Mouse (Mus musculus): ENCODE measurements around the gene Gcm2. TPM values are rescaled to one million over a fixed set of nuclear protein-coding genes. Genes with fewer than 3 reads are reported as not detected.

Gene Gcm2
- polyA plus RNA-seq, 1 experiment from 2014 or later: not detected

GRCm38 (mm10) chr13:41103841-41104525 lies 6.9 kb downstream of the Gcm2 start:
- H3K9ac ChIP-seq: no peak overlapping the region
- H3K9me3 ChIP-seq: no peaks in the 10 kb centered on the region
- H3K36me3 ChIP-seq: no peaks in the 10 kb centered on the region
- no peaks in the 10 kb centered on the region for H3K4me1 ChIP-seq (replicated peaks)
- H3K27ac ChIP-seq (replicated peaks): no peak overlapping the region
- 76% methylated on average over 12 of the region's 12 CpGs for WGBS
- no peaks in the 10 kb centered on the region for H3K27me3 ChIP-seq
- H3K4me2 ChIP-seq: no peak overlapping the region
- ATAC-seq (ENCODE audit: low FRiP score, low read depth): no peak
- H3K4me3 ChIP-seq: no peak overlapping the region

- H3K9me3 ChIP-seq: no peaks in the 10 kb centered on the region
- WGBS: 98% methylated on average over 2 of the region's 2 CpGs
- H3K4me3 ChIP-seq: no peak overlapping the region
- H3K9ac ChIP-seq: no peak overlapping the region
- H3K27me3 ChIP-seq: no peaks in the 10 kb centered on the region
- H3K36me3 ChIP-seq: no peaks in the 10 kb centered on the region
- H3K4me2 ChIP-seq: no peak overlapping the region
- ATAC-seq (ENCODE audit: low FRiP score, low read depth): no peak
- H3K27ac ChIP-seq (replicated peaks): no peak overlapping the region
- H3K4me1 ChIP-seq (replicated peaks): no peaks in the 10 kb centered on the region
Measured at GRCm38 (mm10) chr13:41100031-41100430, 10.8 kb downstream of the Gcm2 start.

GRCm38 (mm10) chr13:41098325-41098724 lies 12.5 kb downstream of the Gcm2 start:
- Histone ChIP-seq H3K4me1 (replicated peaks) (no peaks in the 10 kb centered on the region), H3K9ac (no peak overlapping the region)

GRCm38 (mm10) chr13:41097324-41098058 lies 13.3 kb downstream of the Gcm2 start:
- WGBS: 90% methylated on average over 16 of the region's 16 CpGs
- no peak for ATAC-seq (ENCODE audit: low FRiP score, low read depth)

More at GRCm38 (mm10) chr13:41098325-41098724, 12.5 kb downstream of the Gcm2 start:
- H3K27me3 ChIP-seq: no peaks in the 10 kb centered on the region
- 89% methylated on average over 15 of the region's 15 CpGs for WGBS
- H3K36me3 ChIP-seq: no peaks in the 10 kb centered on the region
- no peak overlapping the region for H3K27ac ChIP-seq (replicated peaks)
- H3K9me3 ChIP-seq: no peaks in the 10 kb centered on the region
- no peak for ATAC-seq (ENCODE audit: low FRiP score, low read depth)
- H3K4me2 ChIP-seq: no peak overlapping the region
- no peak overlapping the region for H3K4me3 ChIP-seq

DNA sequence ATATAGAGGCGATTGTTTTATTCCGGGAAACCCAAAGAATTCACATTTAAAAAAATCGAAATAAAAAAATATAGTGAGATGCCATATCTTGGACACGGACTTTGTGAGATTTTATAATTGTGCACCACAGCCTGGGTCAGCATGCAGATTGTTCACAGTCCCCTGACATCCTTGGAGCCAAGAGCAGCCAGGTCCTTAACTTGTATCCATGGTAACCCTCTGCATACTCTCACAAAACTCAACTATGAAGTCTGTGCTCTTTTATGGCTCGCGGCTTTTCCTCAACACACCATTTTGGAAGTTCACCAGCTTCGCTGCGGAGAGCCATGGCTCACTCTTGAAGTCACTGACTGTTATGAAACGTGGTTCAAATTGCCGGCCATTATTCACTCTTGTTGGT lies 16.7 kb downstream of the Gcm2 start:
- Histone ChIP-seq H3K9me3 (no peaks in the 10 kb centered on the region), H3K27ac (replicated peaks) (no peak overlapping the region), H3K4me1 (replicated peaks) (no peaks in the 10 kb centered on the region), H3K36me3 (no peaks in the 10 kb centered on the region), H3K9ac (no peak overlapping the region), H3K27me3 (no peaks in the 10 kb centered on the region), H3K4me2 (no peak overlapping the region), H3K4me3 (no peak overlapping the region)
- WGBS: 66% methylated on average over 10 of the region's 10 CpGs
- ATAC-seq (ENCODE audit: low FRiP score, low read depth): no peak

More at GRCm38 (mm10) chr13:41097324-41098058, 13.3 kb downstream of the Gcm2 start:
- Histone ChIP-seq H3K4me2 (no peak overlapping the region), H3K36me3 (no peaks in the 10 kb centered on the region), H3K27me3 (no peaks in the 10 kb centered on the region), H3K4me3 (no peak overlapping the region), H3K9me3 (no peaks in the 10 kb centered on the region), H3K9ac (no peak overlapping the region), H3K4me1 (replicated peaks) (no peaks in the 10 kb centered on the region), H3K27ac (replicated peaks) (no peak overlapping the region)

- no peak overlapping the region for H3K9ac ChIP-seq
- ATAC-seq (ENCODE audit: low FRiP score, low read depth): no peak
- WGBS: 31% methylated on average over 10 of the region's 10 CpGs
- no peak overlapping the region for H3K4me3 ChIP-seq
- no peak overlapping the region for H3K27ac ChIP-seq (replicated peaks)
- no peaks in the 10 kb centered on the region for H3K9me3 ChIP-seq
- H3K27me3 ChIP-seq: no peaks in the 10 kb centered on the region
- no peaks in the 10 kb centered on the region for H3K36me3 ChIP-seq
- no peaks in the 10 kb centered on the region for H3K4me1 ChIP-seq (replicated peaks)
- peak overlapping the region; percentile 31 for H3K4me2 ChIP-seq
Measured at GRCm38 (mm10) chr13:41091271-41091670, 19.6 kb downstream of the Gcm2 start.

DNA sequence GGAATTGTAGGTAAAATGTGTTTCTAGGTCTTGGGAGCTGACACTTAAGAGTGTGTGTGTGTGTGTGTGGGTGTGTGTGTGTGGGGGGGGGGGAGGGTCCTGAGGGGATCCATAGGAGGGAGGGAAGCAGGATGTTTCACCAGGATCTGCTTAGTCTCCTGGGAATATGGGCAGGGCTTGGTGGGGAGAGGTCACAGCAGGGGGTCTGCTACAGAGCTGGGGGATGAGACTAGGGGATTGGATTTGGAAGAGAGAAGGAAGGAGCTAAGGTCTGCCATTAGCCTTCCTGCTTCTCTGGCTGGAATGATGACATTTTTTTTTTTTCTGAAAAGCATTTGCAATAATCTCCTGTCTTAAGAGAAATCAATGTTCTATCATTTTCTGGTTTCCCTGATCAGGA lies 22.1 kb downstream of the Gcm2 start:
- no peaks in the 10 kb centered on the region for H3K36me3 ChIP-seq
- H3K4me1 ChIP-seq (replicated peaks): no peaks in the 10 kb centered on the region
- no peaks in the 10 kb centered on the region for H3K9me3 ChIP-seq
- 0 out of 2 replicates have a peak, but pooled peaks cover under 1% of the 10 kb centered on the region for H3K27me3 ChIP-seq
- no peak overlapping the region for H3K4me2 ChIP-seq
- no peak overlapping the region for H3K4me3 ChIP-seq
- no peak for ATAC-seq (ENCODE audit: low FRiP score, low read depth)
- no peak overlapping the region for H3K27ac ChIP-seq (replicated peaks)
- H3K9ac ChIP-seq: no peak overlapping the region

DNA sequence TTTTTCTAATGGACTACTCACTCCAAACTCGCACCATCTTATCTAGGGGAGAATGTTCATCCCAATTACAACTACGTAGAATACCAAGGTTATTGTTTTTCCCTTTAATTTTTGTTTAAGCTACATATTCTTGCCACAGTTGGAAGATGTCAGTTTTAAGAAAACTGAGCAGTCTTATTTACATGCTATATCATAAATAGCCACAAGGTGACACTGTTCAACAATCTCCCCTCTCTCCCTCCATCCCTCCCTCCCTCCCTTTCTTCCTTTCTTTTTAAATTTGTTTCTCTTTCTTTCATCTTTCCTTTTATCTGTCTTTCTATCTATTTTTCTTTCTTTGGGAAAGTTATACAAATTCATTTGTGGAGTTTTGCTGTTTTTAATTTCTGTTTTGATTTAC lies 25.7 kb downstream of the Gcm2 start:
- no peaks in the 10 kb centered on the region for H3K36me3 ChIP-seq
- H3K4me1 ChIP-seq (replicated peaks): no peaks in the 10 kb centered on the region
- H3K27ac ChIP-seq (replicated peaks): no peak overlapping the region
- 26% methylated on average over 2 of the region's 2 CpGs for WGBS
- 0 out of 2 replicates have a peak, but pooled peaks cover 10% of the 10 kb centered on the region for H3K27me3 ChIP-seq
- no peak overlapping the region for H3K4me3 ChIP-seq
- H3K9ac ChIP-seq: no peak overlapping the region
- ATAC-seq (ENCODE audit: low FRiP score, low read depth): no peak
- no peak overlapping the region for H3K4me2 ChIP-seq
- H3K9me3 ChIP-seq: no peaks in the 10 kb centered on the region

GRCm38 (mm10) chr13:41084521-41084920 lies 26.3 kb downstream of the Gcm2 start:
- WGBS: 91% methylated on average over 3 of the region's 3 CpGs
- H3K36me3 ChIP-seq: no peaks in the 10 kb centered on the region
- no peak overlapping the region for H3K9ac ChIP-seq
- no peak overlapping the region for H3K27ac ChIP-seq (replicated peaks)
- ATAC-seq (ENCODE audit: low FRiP score, low read depth): no peak
- no peak overlapping the region for H3K4me2 ChIP-seq
- H3K4me3 ChIP-seq: no peak overlapping the region
- 0 out of 2 replicates have a peak, but pooled peaks cover 13% of the 10 kb centered on the region for H3K27me3 ChIP-seq
- peaks cover under 1% of the 10 kb centered on the region; the same call in 1 of the 2 replicates for H3K4me1 ChIP-seq (replicated peaks)
- H3K9me3 ChIP-seq: no peaks in the 10 kb centered on the region

DNA sequence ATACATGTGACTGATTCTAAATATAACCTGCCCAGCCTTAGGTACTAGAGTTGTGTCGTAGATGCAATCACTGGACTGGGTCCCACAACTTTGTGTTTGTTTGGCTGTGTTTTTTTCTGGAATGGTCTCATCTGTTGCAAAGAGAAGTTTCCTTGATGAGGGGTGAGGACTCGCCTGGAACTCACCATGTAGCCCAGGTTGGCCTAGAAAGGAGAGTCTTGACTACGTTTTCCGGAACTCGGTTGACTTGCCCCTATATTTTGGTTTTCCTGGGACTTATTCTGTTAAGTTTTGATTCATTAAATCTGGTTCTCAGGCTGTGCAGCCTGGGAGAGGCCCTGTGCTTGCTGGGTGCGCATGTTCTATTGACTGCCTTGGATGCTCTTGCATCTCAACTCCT lies 30.1 kb downstream of the Gcm2 start:
- Histone ChIP-seq H3K27ac (replicated peaks) (no peak overlapping the region), H3K4me3 (no peak overlapping the region), H3K27me3 (peaks cover 20% of the 10 kb centered on the region; the same call in 1 of the 2 replicates), H3K4me2 (no peak overlapping the region), H3K36me3 (no peaks in the 10 kb centered on the region), H3K4me1 (replicated peaks) (peaks cover 12% of the 10 kb centered on the region; the same call in 1 of the 2 replicates), H3K9ac (no peak overlapping the region), H3K9me3 (no peaks in the 10 kb centered on the region)
- no peak for ATAC-seq (ENCODE audit: low FRiP score, low read depth)
- 93% methylated on average over 6 of the region's 6 CpGs for WGBS

- Histone ChIP-seq H3K4me2 (peak overlapping the region; percentile 87), H3K4me3 (peak overlapping the region; percentile 54; the same call in 1 of the 2 replicates), H3K9ac (no peak overlapping the region), H3K9me3 (no peaks in the 10 kb centered on the region), H3K36me3 (no peaks in the 10 kb centered on the region), H3K27me3 (peaks cover 20% of the 10 kb centered on the region; the same call in 1 of the 2 replicates), H3K4me1 (replicated peaks) (peaks cover 12% of the 10 kb centered on the region; the same call in 1 of the 2 replicates), H3K27ac (replicated peaks) (no peak overlapping the region)
- 56% methylated on average over 5 of the region's 5 CpGs for WGBS
- ATAC-seq (ENCODE audit: low FRiP score, low read depth): no peak
Measured at GRCm38 (mm10) chr13:41079859-41080258, 31.0 kb downstream of the Gcm2 start.

DNA sequence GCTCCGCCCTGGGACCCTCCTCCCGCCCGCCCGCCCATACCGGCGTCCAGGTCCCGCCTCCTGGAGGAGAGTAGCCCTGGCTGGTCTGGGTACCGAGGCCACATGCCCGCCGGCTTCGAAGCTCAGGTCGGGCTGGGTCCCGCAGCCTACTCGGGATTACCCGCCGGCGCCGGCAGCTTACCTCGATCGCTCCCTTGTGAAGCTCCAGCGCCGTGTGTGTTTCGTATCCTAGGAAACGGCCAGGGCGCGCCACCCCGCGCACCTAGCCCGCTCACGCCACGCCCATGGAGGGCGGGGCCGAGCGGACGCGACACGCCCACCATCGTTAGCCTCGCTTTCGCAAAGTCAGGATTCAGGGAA lies 31.4 kb downstream of the Gcm2 start, which contains the start of gene Mak:
TSS of gene Mak (minus strand) at position 286 of the 360 bp plus-strand sequence.
- ATAC-seq (ENCODE audit: low FRiP score, low read depth): peak; percentile 95
- H3K4me1 ChIP-seq (replicated peaks): peaks cover 12% of the 10 kb centered on the region; the same call in 1 of the 2 replicates
- peak within 1 kb of the TSS; percentile 54 for H3K4me3 ChIP-seq
- H3K27me3 ChIP-seq: peaks cover 20% of the 10 kb centered on the region; the same call in 1 of the 2 replicates
- no peaks in the 10 kb centered on the region for H3K36me3 ChIP-seq
- peak within 1 kb of the TSS; percentile 87 for H3K4me2 ChIP-seq
- H3K9me3 ChIP-seq: no peaks in the 10 kb centered on the region
- H3K9ac ChIP-seq: peak within 1 kb of the TSS; percentile 48
- WGBS: under 1% methylated on average over 40 of the region's 40 CpGs
- no peak within 1 kb of the TSS for H3K27ac ChIP-seq (replicated peaks)

Measured in hindbrain, embryonic 15.5 days (tissue).